Mouse (Mus musculus) embryonic facial prominence, embryonic 13.5 days (tissue): ENCODE data around the gene D11Wsu47e. TPM values are rescaled to one million over a fixed set of nuclear protein-coding genes. Genes with fewer than 3 reads are reported as not detected.
A peak's percentile ranks its signal among the peaks of the same experiment; 100 is the strongest.

Experiments
- ATAC-seq: fragments of 200-750 bp; cut with Nextera tagmentation; 2 replicates; pipeline ENCODE4 v1.8.0; 2017; ENCODE audit warnings: low read depth; ENCODE audit not compliant: insufficient number of reproducible peaks, insufficient read depth, low FRiP score, low TSS enrichment
- H3K27ac ChIP-seq: fragments of 300-500 bp; sonication (generic); 2 replicates; pipeline ENCODE4 v1.5.1; 2015; ENCODE audit warnings: moderate library complexity, mild to moderate bottlenecking, inconsistent platforms
- H3K27me3 ChIP-seq: fragments of 300-500 bp; sonication (generic); 2 replicates; pipeline ENCODE4 v1.6.1; 2015; ENCODE audit warnings: mild to moderate bottlenecking, inconsistent platforms
- H3K36me3 ChIP-seq: fragments of 300-500 bp; sonication (generic); 2 replicates; pipeline ENCODE4 v1.6.1; 2015; ENCODE audit warnings: mild to moderate bottlenecking, inconsistent platforms
- H3K4me1 ChIP-seq: fragments of 300-500 bp; sonication (generic); 2 replicates; pipeline ENCODE4 v1.6.1; 2015; ENCODE audit warnings: inconsistent platforms
- H3K4me2 ChIP-seq: fragments of 300-500 bp; sonication (generic); 2 replicates; pipeline ENCODE4 v1.6.1; 2015; ENCODE audit warnings: moderate library complexity, mild to moderate bottlenecking, inconsistent platforms
- H3K4me3 ChIP-seq: fragments of 300-500 bp; sonication (generic); 2 replicates; pipeline ENCODE4 v1.5.1; 2015; ENCODE audit warnings: mild to moderate bottlenecking, inconsistent platforms
- H3K9ac ChIP-seq: fragments of 300-500 bp; sonication (generic); 2 replicates; pipeline ENCODE4 v1.6.1; 2015; ENCODE audit warnings: mild to moderate bottlenecking, inconsistent platforms
- H3K9me3 ChIP-seq: fragments of 300-500 bp; sonication (generic); 2 replicates; pipeline ENCODE4 v1.6.1; 2016; ENCODE audit warnings: inconsistent platforms
- WGBS: fragments of 180-500 bp; shearing (Covaris S2); methylation state at CpG from one replicate; pipeline ENCODE4 v1.1.7; 2015; ENCODE audit warnings: mixed read lengths; 5-methylcytosine and 5-hydroxymethylcytosine counted together
- polyA plus RNA-seq: library from polyadenylated mRNA; unstranded; fragments of >200 nt; fragmentation: Nextera tagmentation; extraction: Ambion mirVana; gene quantifications from 2 replicates; pipeline ENCODE4 v1.2.1, GENCODE M21; 2015

D11Wsu47e gene
- polyA plus RNA-seq, 1 experiment from 2014 or later, result 23.5 TPM

GRCm38 (mm10) chr11:113667122-113667521 is 17.1 kb upstream of the D11Wsu47e start:
- H3K9me3 ChIP-seq, result no peaks in the 10 kb centered on the region
- ATAC-seq, result no peak
- H3K4me2 ChIP-seq, result no peak overlapping the region
- no peaks in the 10 kb centered on the region for H3K27me3 ChIP-seq
- H3K4me3 ChIP-seq, result no peak overlapping the region
- 87% methylated on average over 2 of the region's 2 CpGs for WGBS
- H3K36me3 ChIP-seq, result peaks cover 66% of the 10 kb centered on the region
- peaks cover 16% of the 10 kb centered on the region; the same call in 1 of the 2 replicates for H3K4me1 ChIP-seq
- no peak overlapping the region for H3K27ac ChIP-seq
- H3K9ac ChIP-seq, result no peak overlapping the region

GRCm38 (mm10) chr11:113667704-113668103 is 16.5 kb upstream of the D11Wsu47e start:
- no peak overlapping the region for H3K4me2 ChIP-seq
- no peaks in the 10 kb centered on the region for H3K9me3 ChIP-seq
- H3K27ac ChIP-seq, result no peak overlapping the region
- H3K4me1 ChIP-seq, result peaks cover 16% of the 10 kb centered on the region; the same call in 1 of the 2 replicates
- H3K27me3 ChIP-seq, result no peaks in the 10 kb centered on the region
- H3K36me3 ChIP-seq, result peaks cover 67% of the 10 kb centered on the region
- WGBS, result 90% methylated on average over 4 of the region's 4 CpGs
- H3K4me3 ChIP-seq, result no peak overlapping the region
- ATAC-seq, result no peak
- 0 out of 2 replicates have a peak overlapping the region, but pooled peaks have one; percentile 27 for H3K9ac ChIP-seq

- Histone ChIP-seq H3K4me3 (no peak overlapping the region), H3K4me2 (no peak overlapping the region), H3K27me3 (no peaks in the 10 kb centered on the region), H3K4me1 (peaks cover 16% of the 10 kb centered on the region; the same call in 1 of the 2 replicates), H3K9ac (no peak overlapping the region), H3K9me3 (no peaks in the 10 kb centered on the region), H3K27ac (no peak overlapping the region), H3K36me3 (peaks cover 68% of the 10 kb centered on the region)
- WGBS, result 90% methylated on average over 5 of the region's 5 CpGs
- no peak for ATAC-seq
Measured at GRCm38 (mm10) chr11:113668857-113669256, 15.4 kb upstream of the D11Wsu47e start.

- H3K27me3 ChIP-seq, result no peaks in the 10 kb centered on the region
- H3K27ac ChIP-seq, result no peak overlapping the region
- peaks cover 74% of the 10 kb centered on the region for H3K36me3 ChIP-seq
- H3K4me1 ChIP-seq, result peaks cover 16% of the 10 kb centered on the region; the same call in 1 of the 2 replicates
- no peak for ATAC-seq
- H3K4me2 ChIP-seq, result no peak overlapping the region
- 78% methylated on average over 4 of the region's 4 CpGs for WGBS
- no peak overlapping the region for H3K9ac ChIP-seq
- no peaks in the 10 kb centered on the region for H3K9me3 ChIP-seq
- no peak overlapping the region for H3K4me3 ChIP-seq
Measured at GRCm38 (mm10) chr11:113669711-113670110, 14.5 kb upstream of the D11Wsu47e start.

- H3K9ac ChIP-seq, result no peak overlapping the region
- no peaks in the 10 kb centered on the region for H3K9me3 ChIP-seq
- no peak overlapping the region for H3K4me2 ChIP-seq
- no peak for ATAC-seq
- no peak overlapping the region for H3K27ac ChIP-seq
- whole genome bisulfite sequencing, result 93% methylated on average over 4 of the region's 4 CpGs
- no peaks in the 10 kb centered on the region for H3K27me3 ChIP-seq
- H3K4me1 ChIP-seq, result peaks cover 6% of the 10 kb centered on the region; the same call in 1 of the 2 replicates
- no peak overlapping the region for H3K4me3 ChIP-seq
- peaks cover 77% of the 10 kb centered on the region for H3K36me3 ChIP-seq
Measured at GRCm38 (mm10) chr11:113673614-113674013, 10.6 kb upstream of the D11Wsu47e start.

- H3K4me2 ChIP-seq, result no peak overlapping the region
- H3K9me3 ChIP-seq, result no peaks in the 10 kb centered on the region
- H3K4me1 ChIP-seq, result peaks cover 6% of the 10 kb centered on the region; the same call in 1 of the 2 replicates
- H3K4me3 ChIP-seq, result no peak overlapping the region
- H3K36me3 ChIP-seq, result peaks cover 70% of the 10 kb centered on the region
- H3K9ac ChIP-seq, result no peak overlapping the region
- ATAC-seq, result no peak
- WGBS, result 86% methylated on average over 5 of the region's 5 CpGs
- H3K27ac ChIP-seq, result no peak overlapping the region
- no peaks in the 10 kb centered on the region for H3K27me3 ChIP-seq
Measured at GRCm38 (mm10) chr11:113674595-113674994, 9.6 kb upstream of the D11Wsu47e start.

- H3K36me3 ChIP-seq, result peaks cover 50% of the 10 kb centered on the region
- H3K4me3 ChIP-seq, result no peak overlapping the region
- H3K4me2 ChIP-seq, result no peak overlapping the region
- no peaks in the 10 kb centered on the region for H3K9me3 ChIP-seq
- peaks cover 18% of the 10 kb centered on the region; the same call in 1 of the 2 replicates for H3K4me1 ChIP-seq
- no peak overlapping the region for H3K9ac ChIP-seq
- no peaks in the 10 kb centered on the region for H3K27me3 ChIP-seq
- 75% methylated on average over 2 of the region's 2 CpGs for WGBS
- ATAC-seq, result no peak
- H3K27ac ChIP-seq, result peak overlapping the region; percentile 19; the same call in 1 of the 2 replicates
Measured at GRCm38 (mm10) chr11:113676847-113677246, 7.4 kb upstream of the D11Wsu47e start.

- no peak overlapping the region for H3K4me2 ChIP-seq
- H3K4me3 ChIP-seq, result no peak overlapping the region
- H3K9me3 ChIP-seq, result no peaks in the 10 kb centered on the region
- no peak overlapping the region for H3K9ac ChIP-seq
- ATAC-seq, result no peak
- peaks cover 45% of the 10 kb centered on the region for H3K36me3 ChIP-seq
- H3K4me1 ChIP-seq, result peaks cover 19% of the 10 kb centered on the region
- no peaks in the 10 kb centered on the region for H3K27me3 ChIP-seq
- H3K27ac ChIP-seq, result peak overlapping the region; percentile 19; the same call in 1 of the 2 replicates
- WGBS, result 81% methylated on average over 2 of the region's 2 CpGs
Measured at GRCm38 (mm10) chr11:113677378-113677777, 6.8 kb upstream of the D11Wsu47e start.

- WGBS, result 84% methylated on average over 8 of the region's 8 CpGs
- H3K27me3 ChIP-seq, result no peaks in the 10 kb centered on the region
- H3K36me3 ChIP-seq, result peaks cover 35% of the 10 kb centered on the region
- no peak overlapping the region for H3K4me2 ChIP-seq
- ATAC-seq, result no peak
- H3K4me1 ChIP-seq, result peaks cover 24% of the 10 kb centered on the region
- H3K27ac ChIP-seq, result no peak overlapping the region
- no peak overlapping the region for H3K9ac ChIP-seq
- no peaks in the 10 kb centered on the region for H3K9me3 ChIP-seq
- no peak overlapping the region for H3K4me3 ChIP-seq
Measured at GRCm38 (mm10) chr11:113678373-113678772, 5.8 kb upstream of the D11Wsu47e start.

- H3K27me3 ChIP-seq, result no peaks in the 10 kb centered on the region
- H3K4me2 ChIP-seq, result no peak overlapping the region
- H3K27ac ChIP-seq, result no peak overlapping the region
- H3K36me3 ChIP-seq, result peaks cover 12% of the 10 kb centered on the region
- no peak overlapping the region for H3K4me3 ChIP-seq
- peaks cover 35% of the 10 kb centered on the region for H3K4me1 ChIP-seq
- H3K9ac ChIP-seq, result no peak overlapping the region
- 86% methylated on average over 2 of the region's 2 CpGs for WGBS
- no peak for ATAC-seq
- H3K9me3 ChIP-seq, result no peaks in the 10 kb centered on the region
Measured at GRCm38 (mm10) chr11:113680954-113681353, 3.3 kb upstream of the D11Wsu47e start.

- Histone ChIP-seq H3K36me3 (peaks cover 1% of the 10 kb centered on the region; the same call in 1 of the 2 replicates), H3K4me2 (peak overlapping the region; percentile 86), H3K4me3 (peak overlapping the region; percentile 70), H3K9ac (no peak overlapping the region), H3K27ac (no peak overlapping the region), H3K4me1 (peaks cover 42% of the 10 kb centered on the region), H3K27me3 (no peaks in the 10 kb centered on the region), H3K9me3 (no peaks in the 10 kb centered on the region)
- ATAC-seq, result no peak
Measured at GRCm38 (mm10) chr11:113681979-113682378, 2.2 kb upstream of the D11Wsu47e start.

- no peaks in the 10 kb centered on the region for H3K27me3 ChIP-seq
- peak overlapping the region; percentile 86 for H3K4me2 ChIP-seq
- peak; percentile 30; the same call in 1 of the 2 replicates for ATAC-seq
- peaks cover 6% of the 10 kb centered on the region for H3K36me3 ChIP-seq
- peak overlapping the region; percentile 70 for H3K4me3 ChIP-seq
- peaks cover 38% of the 10 kb centered on the region for H3K4me1 ChIP-seq
- 3% methylated on average over 38 of the region's 38 CpGs for WGBS
- H3K27ac ChIP-seq, result peak overlapping the region; percentile 94
- H3K9me3 ChIP-seq, result no peaks in the 10 kb centered on the region
- H3K9ac ChIP-seq, result peak overlapping the region; percentile 87
Measured at GRCm38 (mm10) chr11:113682897-113683626, 1.1 kb upstream of the D11Wsu47e start.
